Mouse (Mus musculus): ENCODE data around the gene Gm10428.
A peak's percentile ranks its signal among the peaks of the same experiment; 100 is the strongest.
"Not testable (repeated sequence)": the region's sequence is repeated elsewhere in the genome, so short reads cannot be mapped to it uniquely, and the experiment has no call there.

Gm10428 gene

DNA sequence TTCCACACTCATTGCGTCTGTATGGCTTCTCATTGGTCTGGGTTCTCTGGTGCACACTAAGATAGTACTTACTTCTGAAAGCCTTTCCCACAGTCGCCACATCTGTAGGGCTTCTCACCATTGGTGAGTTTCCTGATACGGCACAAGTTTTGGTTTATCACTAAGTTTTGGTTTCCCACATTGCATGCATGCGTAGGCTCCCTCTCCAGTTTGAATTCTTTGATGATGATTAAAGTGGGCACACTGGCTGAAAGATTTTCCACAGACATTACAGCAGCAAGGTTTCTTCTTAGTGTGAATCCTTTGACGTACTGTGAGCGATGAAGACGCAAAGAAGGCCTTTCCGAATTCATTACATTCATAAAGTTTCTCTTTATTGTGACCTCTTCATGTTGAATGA is at the start of gene Gm10428:
TSS of gene Gm10428 (plus strand) at position 321 of the 400 bp plus-strand sequence.
- DNase-seq, result no peak

DNA sequence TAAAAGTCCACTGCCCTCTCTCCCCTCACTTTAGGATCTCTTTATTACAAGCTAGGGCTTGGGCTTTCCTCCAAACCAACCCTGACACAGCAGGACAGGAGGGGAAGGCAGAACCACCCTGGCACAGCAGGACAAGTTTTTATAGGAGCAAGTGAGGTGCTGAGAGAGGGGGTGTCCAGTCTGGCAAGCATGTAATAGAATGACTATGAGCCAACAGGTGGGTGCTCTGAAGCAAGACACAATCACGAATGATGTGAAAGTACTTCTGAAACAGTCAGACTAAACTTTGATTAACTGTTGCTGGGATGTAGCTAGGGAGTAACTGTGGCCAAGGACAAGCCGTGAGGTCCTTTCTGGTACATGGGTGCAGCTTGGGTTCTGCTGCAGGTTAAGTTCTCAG is 46.8 kb upstream of the Gm10428 start:
- no peak for DNase-seq

DNA sequence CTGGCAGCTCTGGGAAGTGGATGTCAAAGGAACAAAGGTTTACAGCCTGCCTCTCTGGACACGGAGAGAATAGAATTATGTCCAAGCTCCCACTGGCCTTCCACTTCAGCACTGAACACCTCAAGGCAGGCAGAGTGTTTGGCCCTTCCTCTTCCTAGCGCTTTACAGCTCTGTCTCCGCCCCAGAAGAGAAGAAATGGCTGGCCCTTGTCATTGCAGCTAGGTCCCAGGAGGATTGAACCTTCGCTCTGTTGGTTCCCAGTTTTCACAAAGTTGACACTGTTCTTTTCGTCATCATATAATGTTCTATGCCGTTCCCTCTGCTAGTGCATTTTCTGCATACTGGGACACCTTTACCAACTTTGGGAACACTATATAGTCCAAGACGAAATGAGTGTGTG is 44.6 kb upstream of the Gm10428 start:
- DNase-seq, result no peak

DNA sequence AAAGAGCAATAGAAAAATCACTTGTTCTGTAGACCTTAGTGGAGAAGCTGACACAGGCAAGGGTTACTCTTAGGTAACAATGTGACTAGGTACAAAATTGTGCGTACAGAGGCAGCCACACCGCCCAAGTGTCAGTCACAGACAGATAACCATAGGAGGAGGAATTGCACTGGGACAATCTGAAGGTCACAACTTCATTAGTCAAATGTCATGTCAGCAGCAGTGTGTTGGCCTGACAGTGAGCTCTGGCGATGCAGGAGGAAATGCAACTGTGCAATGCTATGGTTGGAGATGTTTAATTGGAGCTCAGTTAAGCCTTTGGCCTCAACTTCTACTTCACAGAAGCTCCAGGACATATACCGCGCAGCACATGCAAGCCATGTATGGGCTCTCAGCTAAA is 42.2 kb upstream of the Gm10428 start:
- no peak for DNase-seq

DNA sequence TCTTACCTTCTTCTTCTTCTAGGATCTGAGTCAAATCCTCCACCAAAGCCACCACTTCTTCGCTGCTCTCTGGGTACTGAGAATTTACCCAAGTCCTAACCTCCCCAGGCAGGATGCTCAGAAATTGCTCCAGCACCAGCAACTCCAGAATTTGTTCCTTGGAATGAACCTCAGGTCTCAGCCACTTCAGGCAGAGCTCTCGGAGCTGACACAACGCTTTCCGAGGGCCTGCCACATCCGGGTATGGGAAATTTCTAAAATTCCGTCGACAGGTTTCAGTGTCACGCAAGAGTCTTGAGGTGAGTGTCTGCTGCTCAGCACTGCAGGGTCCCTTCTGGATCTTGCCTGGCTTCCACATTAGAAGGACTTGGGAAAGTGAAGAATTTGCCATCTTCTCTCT is 24.6 kb upstream of the Gm10428 start:
- DNase-seq, result no peak

DNA sequence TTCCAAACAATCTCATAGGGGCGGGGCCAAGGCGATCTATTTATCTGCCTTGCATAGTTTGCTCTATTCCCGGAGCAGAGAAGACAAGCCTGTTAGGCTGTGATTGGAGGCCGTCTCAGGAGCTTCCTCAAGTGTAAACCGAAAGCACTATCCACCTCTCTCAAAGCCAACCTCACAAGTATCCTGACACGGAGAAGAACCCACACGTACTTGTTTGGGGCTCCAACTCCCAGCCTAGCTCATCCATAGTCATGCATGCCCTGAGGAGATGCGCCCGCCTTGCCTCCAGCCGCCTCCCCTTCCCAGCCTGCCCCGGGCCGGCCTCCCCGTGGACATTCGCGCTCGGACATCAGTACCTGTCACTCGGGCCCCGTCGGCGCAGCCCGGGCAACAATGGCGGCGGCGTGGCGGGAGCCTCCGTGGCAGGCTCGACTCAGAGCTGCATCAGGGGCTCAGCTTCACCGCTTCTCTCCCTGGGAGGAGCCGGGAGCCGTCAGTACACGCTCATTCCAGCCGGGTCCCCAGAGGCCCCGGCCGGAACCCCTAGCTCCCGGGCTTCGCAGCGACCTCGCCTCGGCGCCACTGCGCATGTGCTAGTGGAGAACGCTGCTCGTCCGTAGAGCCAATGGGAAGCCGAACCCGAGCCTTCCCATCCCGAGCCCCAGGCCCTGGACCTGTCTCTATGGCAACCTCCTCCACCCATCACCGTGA is 21.4 kb upstream of the Gm10428 start, which contains the start of gene Zfp287:
TSS of gene Zfp287 (minus strand) at position 595 of the 711 bp plus-strand sequence.
- DNase-seq, result peak; percentile 94

DNA sequence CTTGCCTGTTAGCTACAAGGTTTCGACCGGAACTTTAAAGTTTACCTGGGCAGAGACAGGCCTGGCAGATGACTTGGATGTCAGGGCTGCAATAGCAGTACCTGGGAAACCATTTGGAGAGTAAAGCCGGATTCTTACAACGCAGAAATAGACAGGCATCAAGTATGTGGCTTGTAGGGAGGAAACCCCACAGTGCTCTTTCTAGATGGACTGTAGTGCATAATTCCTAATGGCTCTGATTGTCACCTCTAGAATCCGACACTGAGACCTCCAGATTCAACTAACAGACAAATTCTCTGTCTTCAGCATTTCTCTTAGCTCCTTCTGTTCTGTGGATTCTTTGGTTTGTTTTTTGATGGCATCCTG is 20.9 kb upstream of the Gm10428 start:
- DNase-seq, result no peak

DNA sequence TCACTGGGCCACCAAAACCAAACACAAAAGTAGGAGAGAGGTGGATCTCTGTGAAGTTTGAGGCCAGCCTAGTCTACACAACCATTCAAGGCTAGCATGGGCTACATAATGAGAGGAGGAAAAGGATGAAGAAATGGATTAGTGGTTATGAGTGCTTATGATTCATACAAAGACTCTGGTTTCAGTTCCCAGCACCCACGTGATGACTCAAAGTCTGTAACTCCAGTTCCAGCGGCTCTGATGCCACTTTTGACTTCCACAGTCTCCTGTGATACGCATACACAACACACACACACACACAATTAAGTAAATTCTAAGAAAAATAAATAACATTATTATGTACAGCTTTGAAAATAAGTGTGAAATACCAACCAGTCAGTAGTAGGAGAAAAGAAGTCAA is 20.2 kb upstream of the Gm10428 start:
- no peak for DNase-seq

DNA sequence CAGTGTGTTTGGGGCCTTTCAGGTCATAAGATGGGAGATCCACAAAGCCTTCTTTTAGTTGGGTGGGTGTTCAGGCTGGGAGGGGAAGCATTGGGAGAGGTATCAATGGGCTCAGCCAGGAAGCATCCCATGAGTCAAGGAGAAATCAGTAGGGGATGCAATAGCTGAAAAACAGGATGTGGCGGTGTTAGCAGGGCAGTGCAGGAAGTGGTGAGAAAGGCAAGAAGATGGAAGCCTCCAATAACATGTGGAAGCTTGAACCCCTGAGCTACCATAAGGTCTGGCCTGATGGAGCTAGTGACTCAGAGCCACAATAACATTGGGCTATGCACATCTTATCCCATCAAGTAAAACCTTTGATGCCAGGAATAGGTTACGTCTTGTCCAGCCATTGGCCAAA is 11.7 kb upstream of the Gm10428 start:
- DNase-seq, result no peak

DNA sequence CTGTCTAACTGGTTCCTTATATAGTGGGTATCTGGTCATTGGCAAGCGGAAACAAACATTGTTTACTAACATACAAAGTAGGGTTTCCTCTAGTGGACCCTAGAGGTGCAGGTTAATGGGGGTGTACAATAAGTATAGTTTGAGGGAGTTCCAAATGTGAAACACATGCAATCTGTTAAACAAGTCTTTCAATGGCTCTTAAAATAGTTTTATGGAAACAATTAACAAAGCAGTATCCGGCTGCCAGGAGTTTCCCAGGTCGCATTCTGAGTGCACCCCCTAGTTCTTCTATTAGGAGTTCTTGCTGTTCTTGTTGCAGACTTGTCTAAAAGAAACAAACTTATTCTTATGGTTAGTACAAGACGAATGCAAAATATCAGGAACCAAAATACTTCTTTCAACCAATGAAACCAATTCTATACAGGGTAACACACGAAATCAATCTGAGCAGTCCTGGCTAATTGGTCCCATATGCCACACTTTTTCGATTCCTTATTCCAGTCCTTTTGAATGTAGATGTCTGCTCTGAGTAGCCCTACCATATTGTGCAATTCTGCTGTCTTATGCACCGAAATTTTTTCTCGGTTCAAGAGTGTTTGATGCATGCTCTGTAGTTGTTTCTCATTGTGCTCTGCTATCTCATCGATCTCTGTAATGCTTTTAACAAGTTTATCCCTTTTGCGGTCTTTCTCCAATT is 10.5 kb upstream of the Gm10428 start:
- no peak for DNase-seq

DNA sequence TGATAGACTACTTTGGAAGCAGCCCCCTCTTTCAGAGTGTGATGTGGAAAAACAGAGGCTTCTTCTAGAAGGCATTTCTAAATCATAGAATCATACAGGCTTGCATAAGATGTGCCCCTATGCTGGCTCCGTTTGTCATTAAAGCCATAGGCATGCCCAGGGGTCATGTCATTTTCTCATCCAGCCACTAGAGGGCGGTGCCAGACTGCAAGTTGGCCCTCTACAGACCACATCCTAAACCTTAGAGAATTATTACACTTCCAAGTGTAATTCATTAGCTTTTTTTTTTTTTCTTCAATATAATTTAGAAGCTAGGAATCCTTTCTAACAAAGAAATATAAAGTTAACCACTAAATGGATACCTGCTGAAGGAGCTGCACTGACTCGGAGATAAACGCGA is 8.8 kb upstream of the Gm10428 start:
- DNase-seq, result peak; percentile 65

DNA sequence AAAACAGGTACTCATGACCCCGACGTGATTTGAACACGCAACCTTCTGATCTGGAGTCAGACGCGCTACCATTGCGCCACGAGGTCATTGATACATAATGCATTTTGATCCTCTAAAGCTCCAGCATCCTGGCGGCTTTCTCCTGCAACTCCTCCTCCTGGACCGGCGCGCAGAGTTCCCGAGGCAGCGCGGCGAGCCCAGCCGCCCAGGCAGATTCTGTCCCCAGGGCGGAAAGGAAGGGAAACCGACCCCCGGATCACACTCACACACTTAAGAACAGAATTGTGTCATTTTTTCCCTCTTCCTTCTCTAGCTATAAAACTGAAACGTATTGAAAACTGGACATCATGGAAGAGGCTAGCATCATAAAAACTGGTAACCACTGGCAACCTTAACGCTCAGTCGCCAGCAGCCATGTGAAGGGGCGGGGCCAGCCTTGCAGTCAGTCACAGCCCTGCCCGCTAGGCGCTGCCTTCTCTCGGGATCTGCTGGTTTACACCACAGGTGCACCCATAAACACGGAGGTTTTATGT is 6.8 kb upstream of the Gm10428 start:
- DNase-seq, result peak; percentile 84

DNA sequence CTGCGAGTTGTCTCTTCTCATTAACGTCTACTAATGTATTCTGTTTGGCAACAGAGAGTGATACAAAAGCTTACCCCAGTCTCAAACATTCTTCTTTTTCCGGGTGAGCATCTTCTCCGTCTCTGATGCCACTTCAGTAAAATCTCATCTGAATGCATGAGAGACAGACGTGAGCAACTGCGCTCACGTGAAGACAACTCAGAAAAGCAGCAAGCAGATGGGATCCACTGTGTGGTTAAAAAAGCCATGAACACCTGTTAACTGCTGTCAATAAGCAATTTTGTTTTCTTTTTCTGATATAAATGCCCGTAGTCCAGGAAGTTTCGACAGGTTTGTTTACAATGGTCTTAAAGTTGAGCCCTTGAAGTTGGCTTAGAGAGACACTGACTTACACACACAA is 5.7 kb upstream of the Gm10428 start:
- no peak for DNase-seq

DNA sequence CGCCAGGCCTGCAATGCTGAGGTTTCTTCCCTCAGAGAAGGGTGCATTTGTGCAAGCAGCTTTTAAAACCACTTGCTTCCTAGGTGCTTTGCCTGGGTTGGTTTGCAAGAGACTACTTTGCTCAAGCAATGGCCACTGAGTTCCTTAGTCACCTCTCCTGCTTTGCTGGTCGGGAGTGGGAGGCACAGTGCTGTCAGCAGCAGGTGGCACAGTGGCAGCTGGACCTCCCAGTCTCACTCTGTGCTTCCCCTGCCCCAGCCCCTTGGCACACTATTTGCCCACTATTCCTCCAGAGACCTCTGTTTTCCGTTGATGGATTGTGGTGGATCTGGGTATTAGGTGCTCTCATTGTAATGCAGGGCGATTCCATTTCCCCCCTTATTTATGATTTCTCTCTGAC is 4.8 kb upstream of the Gm10428 start:
- no peak for DNase-seq

DNA sequence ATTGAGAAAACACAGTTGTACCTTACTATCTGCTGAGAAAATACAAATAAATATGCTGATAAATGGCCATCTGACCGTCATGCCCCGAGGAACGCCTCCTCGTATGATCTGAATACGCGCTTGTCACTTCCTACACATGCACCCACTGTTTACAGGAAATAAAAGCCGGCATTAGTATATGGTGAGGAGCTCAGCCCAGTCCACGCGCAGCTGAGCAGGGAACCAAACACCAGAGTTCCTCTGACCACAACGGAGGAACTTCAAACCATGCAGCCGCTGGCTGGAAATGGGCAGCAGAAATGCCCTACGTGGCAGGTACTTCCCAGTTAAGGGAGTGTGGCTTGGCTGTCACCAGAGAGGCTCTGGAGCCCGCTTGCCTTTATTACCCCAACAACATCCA is 3.5 kb upstream of the Gm10428 start:
- not testable (repeated sequence) for DNase-seq

DNA sequence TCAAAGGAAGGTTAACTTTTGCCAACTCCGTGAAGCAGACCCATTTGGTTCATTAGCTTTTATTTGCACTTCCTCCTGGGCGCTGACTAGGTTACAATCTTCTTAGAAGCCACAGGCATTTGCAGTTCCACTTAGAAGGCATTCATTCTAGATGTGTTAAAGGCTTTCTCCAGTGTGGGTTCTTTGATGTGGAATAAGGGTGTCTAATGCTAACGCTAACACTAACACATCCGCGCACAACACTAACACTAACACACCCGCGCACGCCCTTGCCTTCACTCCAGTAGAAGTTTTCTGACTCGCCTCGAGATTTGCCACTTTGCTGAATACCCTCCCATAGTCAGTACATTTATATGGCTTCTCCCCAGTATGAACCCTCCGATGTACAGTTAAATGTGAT is 709 bp upstream of the Gm10428 start:
- DNase-seq, result no peak

DNA sequence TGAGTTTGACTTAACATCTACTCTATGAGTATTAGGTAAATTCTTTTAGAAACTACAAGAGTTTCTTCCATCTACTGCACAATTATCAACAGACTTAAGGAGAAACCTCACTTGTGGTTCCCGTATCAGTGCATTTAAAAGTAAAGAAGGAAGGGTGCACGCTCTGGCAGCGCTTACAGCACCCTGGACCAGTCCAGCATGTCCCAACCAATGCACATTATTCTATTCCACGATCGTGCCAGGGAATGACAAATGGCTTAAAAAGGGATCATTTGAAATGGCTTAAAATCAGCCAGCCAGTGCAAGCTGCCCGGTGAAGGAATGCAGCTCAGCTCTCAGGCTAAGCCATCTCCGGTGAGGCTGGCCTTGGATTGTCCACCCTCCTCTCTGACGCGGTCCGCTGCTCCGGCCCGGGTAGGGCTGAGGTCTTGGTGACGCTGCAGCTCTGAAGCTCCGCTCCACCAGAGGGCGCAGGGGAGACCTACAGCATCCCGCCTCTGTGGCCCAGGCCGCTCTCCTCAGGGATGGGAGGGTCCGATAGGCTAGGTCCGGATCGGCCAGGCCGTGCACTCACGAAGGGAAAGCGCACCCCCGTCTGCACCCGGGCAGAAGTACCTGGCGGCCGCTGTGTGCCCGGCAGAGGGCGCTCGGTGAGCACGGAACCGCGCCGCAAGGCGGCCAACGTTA is 3.7 kb downstream of the Gm10428 start:
- DNase-seq, result peak; percentile 99

DNA sequence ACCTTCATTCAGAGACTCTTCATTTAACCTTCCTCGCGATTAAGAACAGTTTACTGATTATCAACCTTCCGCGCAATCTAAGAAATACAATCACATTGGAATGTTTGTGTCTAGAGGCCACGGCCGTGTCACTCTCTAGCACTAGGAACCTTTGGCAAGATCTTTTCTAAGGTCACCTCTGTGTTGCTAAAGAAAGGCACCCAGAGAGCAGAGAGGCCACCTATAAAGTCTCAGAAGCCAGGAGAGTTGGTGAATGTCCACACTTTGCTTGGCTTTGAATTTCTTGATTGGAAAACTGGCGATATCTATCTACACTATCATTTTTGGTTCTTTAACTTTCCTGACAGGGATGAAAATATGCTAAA is 4.2 kb downstream of the Gm10428 start:
- no peak for DNase-seq

DNA sequence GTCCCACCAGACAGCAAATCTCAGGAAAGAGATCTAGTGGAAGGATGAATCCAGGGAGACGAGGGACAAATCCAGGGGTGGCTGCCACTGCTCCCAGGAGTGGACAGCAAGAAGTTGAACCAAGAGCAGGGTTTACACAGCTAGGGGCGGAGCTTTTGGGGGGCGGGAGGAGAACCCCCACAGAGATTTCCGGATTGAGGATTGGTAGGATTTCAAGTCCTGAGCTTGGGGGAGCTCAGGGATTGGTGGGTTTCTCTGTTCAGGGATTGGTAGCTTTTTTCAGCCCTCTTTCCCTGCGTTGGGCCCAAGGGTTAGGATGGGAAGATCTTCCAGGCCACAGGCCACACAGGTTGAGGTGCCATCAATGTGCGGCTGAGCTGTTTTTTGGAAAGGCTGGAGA is 5.0 kb downstream of the Gm10428 start:
- DNase-seq, result no peak

DNA sequence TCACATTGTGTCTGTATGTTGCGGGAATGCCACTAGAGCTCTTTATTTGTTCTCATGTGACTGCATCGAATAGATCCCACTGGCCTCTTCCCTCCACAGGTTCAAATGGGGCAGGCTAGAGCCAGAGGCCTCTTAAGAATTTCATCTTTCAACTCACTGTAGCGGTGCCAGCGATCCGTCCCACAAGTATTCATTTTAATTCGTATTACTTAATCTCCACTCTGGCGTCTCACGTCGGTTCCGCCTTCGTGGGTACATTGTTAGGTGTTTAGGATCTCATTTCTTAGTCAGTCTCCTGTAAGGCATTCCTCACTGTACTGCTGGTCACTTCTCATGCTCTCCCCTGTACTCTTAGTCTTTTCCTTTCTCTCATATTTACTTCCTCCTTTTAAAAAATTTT is 5.6 kb downstream of the Gm10428 start:
- no peak for DNase-seq

DNA sequence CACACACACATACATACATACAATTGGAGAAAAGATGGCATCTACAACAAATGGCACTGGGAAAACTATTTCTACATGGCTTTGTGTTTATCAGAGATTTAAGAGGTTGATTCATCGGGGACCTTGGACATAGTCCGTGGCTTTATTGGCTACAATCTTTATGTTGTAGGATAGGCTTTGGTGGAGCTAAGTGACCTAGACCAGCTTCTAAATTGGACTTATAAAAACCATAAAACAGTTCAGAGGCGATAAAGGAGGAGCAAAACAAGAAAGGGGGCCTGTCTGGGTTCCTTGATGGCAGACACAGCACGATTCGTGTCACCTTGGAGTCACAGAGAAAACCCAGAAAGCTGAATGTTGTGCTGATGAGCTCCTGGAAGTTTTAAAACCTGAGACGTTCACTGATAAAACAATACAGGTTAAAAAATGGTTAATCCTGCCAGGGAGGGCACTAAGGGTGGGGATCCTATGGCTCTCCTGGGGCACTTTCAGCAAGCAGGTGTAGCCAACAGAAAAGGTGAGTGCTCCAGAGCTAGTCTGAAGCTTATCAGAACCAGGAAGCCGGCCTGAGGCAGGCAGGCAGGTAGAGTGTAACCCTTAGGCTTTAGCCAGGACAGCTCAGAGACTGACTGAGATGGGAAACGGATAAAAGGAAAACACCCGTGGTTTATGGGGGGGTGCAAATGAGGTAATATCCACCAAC is 8.0 kb downstream of the Gm10428 start:
- no peak for DNase-seq

DNA sequence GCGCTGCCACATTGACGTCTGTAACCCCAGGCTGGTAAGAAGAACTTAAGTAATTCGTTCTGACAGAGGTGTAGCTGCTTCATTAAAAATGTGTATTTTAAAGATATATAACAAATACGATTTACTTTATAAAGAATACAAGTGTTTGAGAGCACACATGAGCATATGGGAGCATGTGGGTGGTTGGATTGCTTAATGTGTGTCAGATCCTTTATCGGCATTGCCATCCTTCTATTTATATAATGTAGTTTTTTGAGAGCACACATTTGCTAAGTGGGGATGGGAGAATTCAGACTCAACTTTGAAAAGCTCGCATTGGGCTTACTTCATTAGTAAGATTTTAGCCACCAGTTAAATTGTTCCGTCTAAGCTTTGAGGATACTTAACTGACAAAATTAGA is 23.6 kb downstream of the Gm10428 start:
- DNase-seq, result no peak

DNA sequence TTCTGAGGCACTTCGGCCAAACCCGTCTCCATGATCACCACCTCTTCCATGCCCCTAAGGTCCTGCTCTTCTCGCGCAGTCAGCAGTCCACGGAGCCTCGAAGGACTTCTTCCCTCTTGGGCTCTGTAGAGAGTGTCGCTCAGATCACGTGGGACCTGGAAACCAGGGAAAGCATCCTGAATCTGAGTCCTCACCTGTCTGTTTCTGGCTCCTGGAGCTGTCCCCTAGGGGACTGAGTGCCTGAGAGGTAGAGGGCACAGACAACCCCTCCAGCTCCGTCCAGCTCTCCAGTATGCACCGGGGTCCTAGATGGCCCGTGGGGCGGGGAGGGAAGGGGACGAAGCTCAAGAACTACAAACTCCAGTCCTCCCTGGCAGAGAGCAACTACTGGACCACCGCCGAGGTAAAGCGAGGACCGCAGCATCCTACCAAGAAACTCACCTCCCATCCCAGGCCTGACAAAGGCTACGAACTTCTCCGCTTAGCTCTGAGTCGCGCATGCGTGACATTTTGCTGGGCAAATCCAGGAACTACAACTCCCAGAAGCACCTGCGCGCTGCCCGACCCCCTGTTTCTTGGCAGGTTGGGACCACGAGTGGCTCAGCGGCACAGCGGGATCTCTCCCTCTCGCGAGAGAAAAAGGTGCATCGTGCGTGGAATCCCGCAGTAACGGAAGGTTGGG is 36.2 kb downstream of the Gm10428 start, which contains the start of gene Zfp286:
TSS of gene Zfp286 (minus strand) at position 528 of the 682 bp plus-strand sequence.
- DNase-seq, result peak; percentile 88

Measured in cerebellum, adult 11-12 months (tissue).